Mouse (Mus musculus) heart, embryonic 16.5 days (tissue): ENCODE measurements at regions not wholly inside any gene's neighbourhood (a gene's known extent, or its start where the extent isn't known, plus 50 kb on each side); places are given as distances from the start of the nearest gene placed in this dataset.

Experiments
- ATAC-seq: fragments of 200-750 bp; cut with Nextera tagmentation; replicated peaks from 2 replicates; pipeline ENCODE4 v1.8.0; 2017; ENCODE audit warnings: moderate number of reproducible peaks; ENCODE audit not compliant: insufficient read depth, low FRiP score; ENCODE audit errors: extremely low read depth
- H3K27ac ChIP-seq: fragments of 300-500 bp; sonication (generic); 2 replicates; pipeline ENCODE4 v1.5.1; 2014; ENCODE audit warnings: mild to moderate bottlenecking, low read length, control low read depth, moderate library complexity
- H3K27me3 ChIP-seq: fragments of 300-500 bp; sonication (generic); 2 replicates; pipeline ENCODE4 v1.6.1; 2014; ENCODE audit warnings: low read length, mixed read lengths; ENCODE audit not compliant: control insufficient read depth, insufficient read depth
- H3K36me3 ChIP-seq: fragments of 300-500 bp; sonication (generic); 2 replicates; pipeline ENCODE4 v1.6.1; 2014; ENCODE audit not compliant: control insufficient read depth, insufficient read depth
- H3K4me1 ChIP-seq: fragments of 300-500 bp; sonication (generic); 2 replicates; pipeline ENCODE4 v1.6.1; 2014; ENCODE audit warnings: low read length, mixed read lengths; ENCODE audit not compliant: control insufficient read depth, insufficient read depth
- H3K4me2 ChIP-seq: fragments of 300-500 bp; sonication (generic); 2 replicates; pipeline ENCODE4 v1.6.1; 2014; ENCODE audit warnings: low read depth, mild to moderate bottlenecking, control low read depth, low read length
- H3K4me3 ChIP-seq: fragments of 300-500 bp; sonication (generic); 2 replicates; pipeline ENCODE4 v1.5.1; 2014; ENCODE audit warnings: mild to moderate bottlenecking, control low read depth, low read length
- H3K9ac ChIP-seq: fragments of 300-500 bp; sonication (generic); 2 replicates; pipeline ENCODE4 v1.6.1; 2014; ENCODE audit warnings: low read length, control low read depth
- H3K9me3 ChIP-seq: fragments of 300-500 bp; sonication (generic); replicated peaks from 2 replicates; pipeline ENCODE4 v1.6.1; 2016; ENCODE audit warnings: low read length; ENCODE audit not compliant: control insufficient read depth
- WGBS: fragments of 180-500 bp; shearing (Covaris S2); extraction: QIAGEN DNeasy Blood & Tissue Kit; methylation state at CpG from one replicate; pipeline ENCODE4 v1.1.7; 2014; 5-methylcytosine and 5-hydroxymethylcytosine counted together

DNA sequence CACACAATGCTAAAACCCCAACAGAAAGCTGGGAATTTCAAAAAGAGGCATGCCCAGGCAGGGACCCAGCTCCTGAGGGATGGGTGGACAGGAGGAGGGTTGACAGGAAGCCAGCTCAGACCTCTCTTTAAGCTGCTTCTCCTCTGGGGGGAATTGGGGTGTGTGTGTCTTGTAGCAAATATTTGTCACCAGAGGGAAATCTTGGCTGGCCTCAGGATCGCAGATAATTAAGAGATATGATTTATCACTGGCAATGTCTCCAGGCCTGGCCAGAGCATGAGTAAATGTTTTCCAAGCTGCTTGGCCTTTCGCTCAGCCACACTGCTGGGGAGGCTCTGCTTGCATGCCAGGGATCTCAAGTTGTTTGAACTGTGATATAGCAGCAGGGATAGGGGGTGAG is 189.6 kb upstream of the Klf4 start:
- ATAC-seq: no peak; the same call in 1 of the 2 replicates
- WGBS: 35% methylated on average over 2 of the region's 2 CpGs
- Histone ChIP-seq H3K27ac (no peak overlapping the region), H3K27me3 (no peaks in the 10 kb centered on the region), H3K4me1 (peaks cover 10% of the 10 kb centered on the region), H3K4me3 (no peak overlapping the region), H3K36me3 (no peaks in the 10 kb centered on the region), H3K4me2 (no peak overlapping the region), H3K9me3 (no peaks in the 10 kb centered on the region), H3K9ac (no peak overlapping the region)

DNA sequence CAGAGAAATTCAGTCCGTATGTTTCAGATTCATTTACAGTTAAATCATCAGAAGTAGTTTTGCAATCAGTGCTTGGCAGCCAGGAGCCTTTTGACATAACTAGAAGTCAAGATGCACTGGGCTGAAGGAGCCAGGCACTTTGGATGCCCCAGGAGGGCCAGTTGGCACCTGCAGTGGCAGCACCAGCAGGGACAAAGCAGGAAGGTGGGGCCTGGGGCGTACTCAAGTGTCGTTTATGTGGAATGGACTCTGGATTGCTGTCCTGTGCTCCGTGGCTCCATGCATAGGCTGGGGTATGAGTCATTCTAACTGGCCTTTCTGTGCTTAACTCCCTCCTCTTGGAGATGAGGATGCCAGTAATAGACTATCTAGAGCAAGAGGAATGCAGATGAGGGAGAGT is 186.2 kb upstream of the Klf4 start:
- H3K4me3 ChIP-seq: no peak overlapping the region
- no peak for ATAC-seq
- no peaks in the 10 kb centered on the region for H3K27me3 ChIP-seq
- H3K9ac ChIP-seq: no peak overlapping the region
- peaks cover 10% of the 10 kb centered on the region for H3K4me1 ChIP-seq
- H3K4me2 ChIP-seq: no peak overlapping the region
- H3K27ac ChIP-seq: no peak overlapping the region
- no peaks in the 10 kb centered on the region for H3K9me3 ChIP-seq
- no peaks in the 10 kb centered on the region for H3K36me3 ChIP-seq
- 53% methylated on average over 4 of the region's 4 CpGs for WGBS

DNA sequence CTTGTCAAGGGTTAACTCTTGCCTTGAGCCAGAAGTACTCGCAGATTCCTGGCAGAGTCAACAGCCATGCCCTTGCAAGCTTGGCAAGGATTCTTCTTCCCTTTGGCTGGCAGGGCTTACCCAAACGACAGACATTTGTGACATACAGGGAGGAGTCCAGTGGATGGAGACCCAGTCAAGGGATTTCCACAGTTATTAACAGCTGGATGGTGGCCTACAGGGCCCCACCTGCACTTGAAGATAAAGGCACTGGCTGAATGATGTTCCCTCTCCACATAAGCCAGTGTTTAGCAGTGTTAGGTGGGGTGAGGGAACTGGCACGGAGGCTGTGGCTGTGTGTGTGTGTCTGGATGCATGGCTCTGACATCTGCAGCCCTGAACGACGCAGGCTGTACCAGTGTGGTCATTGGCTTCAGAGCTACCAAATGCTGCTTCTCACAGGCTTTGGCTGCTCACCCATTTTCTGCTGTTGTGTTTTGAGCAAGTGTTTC is 183.9 kb upstream of the Klf4 start:
- H3K4me1 ChIP-seq: peaks cover 7% of the 10 kb centered on the region
- no peak overlapping the region for H3K9ac ChIP-seq
- no peak overlapping the region for H3K4me2 ChIP-seq
- H3K36me3 ChIP-seq: no peaks in the 10 kb centered on the region
- H3K9me3 ChIP-seq: no peaks in the 10 kb centered on the region
- H3K27ac ChIP-seq: no peak overlapping the region
- 40% methylated on average over 5 of the region's 5 CpGs for WGBS
- no peak overlapping the region for H3K4me3 ChIP-seq
- no peak for ATAC-seq
- no peaks in the 10 kb centered on the region for H3K27me3 ChIP-seq

DNA sequence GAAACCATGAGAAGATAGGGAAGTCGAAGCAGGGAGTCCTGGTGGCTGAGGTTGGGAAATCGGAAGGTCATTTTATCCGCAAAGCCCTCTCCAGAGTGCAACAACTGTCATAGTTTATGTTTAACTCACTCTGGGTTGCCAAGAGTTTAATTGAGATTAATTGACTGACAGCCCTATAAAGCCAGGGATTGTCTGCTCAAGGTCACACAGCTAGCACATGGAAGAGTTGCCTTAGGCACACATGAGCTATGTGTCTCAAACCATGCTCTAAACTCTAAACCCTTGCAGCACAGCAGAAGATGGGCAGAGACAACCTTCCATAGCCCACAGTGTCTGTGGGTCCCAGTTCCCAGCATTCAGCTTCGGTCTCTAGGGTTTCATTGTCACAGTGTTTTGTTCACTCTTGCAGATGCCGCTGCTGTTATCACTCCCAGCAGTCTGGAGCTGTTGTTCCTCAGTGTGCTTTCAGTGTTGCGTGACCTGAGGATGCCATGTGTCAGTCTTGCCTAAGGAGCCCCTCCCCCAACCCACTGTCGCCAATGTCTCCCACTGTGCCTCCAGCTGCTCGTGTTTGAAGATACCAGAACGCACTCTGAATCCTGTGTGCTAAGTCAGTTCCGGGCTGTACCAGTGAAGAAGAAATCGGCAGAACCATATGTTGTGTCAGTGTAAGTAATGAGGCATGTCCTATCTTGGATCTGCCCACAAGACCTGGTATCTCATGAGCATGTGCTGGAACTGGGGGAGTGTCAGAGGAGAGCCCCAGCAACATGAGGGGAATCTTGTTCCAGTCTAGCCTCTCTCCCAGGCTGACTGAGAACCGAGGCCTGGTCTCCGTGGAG is 179.5 kb upstream of the Klf4 start:
- no peak overlapping the region for H3K4me2 ChIP-seq
- H3K4me3 ChIP-seq: no peak overlapping the region
- no peaks in the 10 kb centered on the region for H3K9me3 ChIP-seq
- H3K27ac ChIP-seq: no peak overlapping the region
- peaks cover 7% of the 10 kb centered on the region for H3K4me1 ChIP-seq
- H3K36me3 ChIP-seq: no peaks in the 10 kb centered on the region
- H3K27me3 ChIP-seq: no peaks in the 10 kb centered on the region; the same call in 1 of the 2 replicates
- H3K9ac ChIP-seq: no peak overlapping the region
- WGBS: 42% methylated on average over 13 of the region's 13 CpGs
- no peak for ATAC-seq

DNA sequence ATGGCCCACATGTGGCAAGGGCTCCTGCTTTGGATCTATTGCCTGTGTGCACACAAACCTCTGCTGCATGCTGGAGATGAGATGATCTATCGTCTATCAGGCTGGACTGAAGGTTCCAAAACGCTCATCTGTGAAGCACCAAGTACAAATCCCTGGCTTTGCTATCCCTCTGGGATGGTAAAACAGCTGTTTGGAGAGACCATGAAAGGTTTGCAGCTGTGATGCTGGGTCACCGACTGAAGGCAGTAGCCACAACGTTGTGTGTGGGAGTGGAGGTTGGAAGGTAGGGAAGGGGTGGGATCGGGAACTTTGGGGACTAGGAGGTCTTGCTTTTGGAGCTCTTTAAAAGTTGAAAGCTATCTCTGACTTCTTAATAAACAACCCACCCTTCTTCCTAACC is 178.2 kb upstream of the Klf4 start:
- H3K36me3 ChIP-seq: no peaks in the 10 kb centered on the region
- H3K9me3 ChIP-seq: no peaks in the 10 kb centered on the region
- peaks cover 7% of the 10 kb centered on the region for H3K4me1 ChIP-seq
- 85% methylated on average over 5 of the region's 5 CpGs for WGBS
- H3K27me3 ChIP-seq: no peaks in the 10 kb centered on the region; the same call in 1 of the 2 replicates
- no peak overlapping the region for H3K27ac ChIP-seq
- H3K4me2 ChIP-seq: no peak overlapping the region
- no peak for ATAC-seq
- H3K9ac ChIP-seq: no peak overlapping the region
- H3K4me3 ChIP-seq: no peak overlapping the region

DNA sequence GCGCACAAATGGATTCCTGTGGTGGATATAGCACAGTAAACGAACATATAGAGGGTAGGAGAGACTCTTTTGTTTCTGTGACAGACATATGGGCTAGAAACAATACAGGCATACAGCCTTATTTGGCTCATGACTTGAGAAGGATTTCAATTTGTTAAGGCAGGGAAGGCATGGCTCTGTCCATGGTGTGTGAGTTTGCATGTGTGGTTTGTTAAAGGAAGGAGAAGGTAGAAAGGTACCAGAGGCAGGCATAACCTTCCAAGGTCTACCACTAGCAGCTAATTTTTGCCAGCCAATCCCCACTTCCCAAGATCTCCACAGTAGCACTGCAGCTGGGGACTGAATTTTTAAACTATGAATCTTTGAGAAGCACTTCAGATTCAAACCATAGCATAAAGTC is 176.5 kb upstream of the Klf4 start:
- Histone ChIP-seq H3K9me3 (no peaks in the 10 kb centered on the region), H3K4me1 (peaks cover 7% of the 10 kb centered on the region)
- no peak for ATAC-seq

DNA sequence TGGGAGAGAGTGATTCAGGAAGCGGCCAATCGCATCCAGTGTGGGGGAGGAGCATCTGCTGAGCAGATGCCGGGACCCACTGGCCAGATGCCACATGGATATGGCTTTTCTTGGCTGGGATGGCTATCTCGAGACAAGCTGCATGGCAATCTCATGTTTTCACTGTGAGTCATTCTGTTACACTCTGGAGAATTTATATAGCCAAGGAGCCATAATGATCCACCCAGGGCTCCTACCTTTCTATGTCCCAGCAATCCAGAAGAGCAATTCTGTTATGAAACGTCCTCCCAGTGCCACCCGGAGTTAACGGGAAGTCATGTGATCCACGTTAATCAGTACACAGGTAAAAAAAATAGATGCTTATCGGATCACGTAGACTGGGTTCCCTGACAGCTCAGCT is 175.7 kb upstream of the Klf4 start:
- 72% methylated on average over 10 of the region's 10 CpGs for WGBS
- ATAC-seq: no peak

More for the DNA sequence above, 176.5 kb upstream of the Klf4 start:
- Histone ChIP-seq H3K36me3 (no peaks in the 10 kb centered on the region), H3K4me2 (no peak overlapping the region), H3K27me3 (no peaks in the 10 kb centered on the region; the same call in 1 of the 2 replicates), H3K27ac (no peak overlapping the region), H3K4me3 (no peak overlapping the region), H3K9ac (no peak overlapping the region)
- 85% methylated on average over 2 of the region's 2 CpGs for WGBS

DNA sequence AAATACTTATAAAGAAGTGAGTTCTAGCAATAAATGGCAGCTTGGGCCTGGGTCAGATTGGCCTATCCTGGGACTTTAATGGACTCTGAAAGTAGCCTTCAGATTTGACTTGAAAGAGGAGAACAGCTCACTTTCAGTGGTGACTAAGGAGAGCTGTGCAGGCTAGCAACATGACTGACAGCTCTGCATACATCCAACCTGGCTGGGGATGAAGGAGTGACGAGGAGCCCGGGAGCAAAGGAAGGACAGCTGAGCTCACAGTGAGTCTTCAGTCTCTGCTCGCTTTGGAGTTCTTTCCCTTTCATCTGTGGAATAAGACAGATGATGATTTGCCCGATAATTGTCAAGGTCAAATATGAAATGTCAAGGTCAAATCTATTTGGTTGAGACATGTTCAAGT is 172.7 kb upstream of the Klf4 start:
- 84% methylated on average over 4 of the region's 4 CpGs for WGBS

More for the DNA sequence above, 175.7 kb upstream of the Klf4 start:
- Histone ChIP-seq H3K27me3 (no peaks in the 10 kb centered on the region; the same call in 1 of the 2 replicates), H3K9ac (no peak overlapping the region), H3K4me2 (no peak overlapping the region), H3K9me3 (no peaks in the 10 kb centered on the region), H3K4me1 (peaks cover 7% of the 10 kb centered on the region), H3K27ac (no peak overlapping the region), H3K4me3 (no peak overlapping the region), H3K36me3 (no peaks in the 10 kb centered on the region)

DNA sequence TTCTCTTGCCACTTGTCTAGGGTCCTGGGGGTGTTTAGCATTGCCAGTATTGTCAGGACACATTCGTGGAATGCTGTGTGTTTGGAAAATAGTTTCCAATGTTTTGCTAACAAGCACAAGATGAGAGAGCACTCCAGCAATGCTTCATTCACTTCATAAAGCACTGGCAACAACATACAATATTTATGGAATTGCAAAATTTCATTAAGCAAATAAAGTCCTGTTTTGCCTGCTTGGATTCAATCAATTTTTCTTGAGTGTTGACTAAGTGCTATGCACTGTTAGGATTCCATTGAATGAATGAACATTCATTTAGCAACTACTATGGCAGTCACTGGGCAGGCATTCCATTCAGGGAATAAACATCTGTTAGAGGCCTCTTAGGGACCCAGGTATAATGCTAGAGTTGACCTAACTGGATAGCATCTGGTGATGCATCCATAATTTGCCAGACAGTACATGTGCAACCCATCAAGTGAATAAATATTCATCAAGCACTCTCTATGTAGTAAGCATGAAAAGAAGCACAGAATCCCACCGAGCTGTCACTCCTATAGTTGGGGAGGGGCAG is 171.2 kb upstream of the Klf4 start:
- Histone ChIP-seq H3K27ac (no peak overlapping the region), H3K9me3 (no peaks in the 10 kb centered on the region), H3K4me1 (0 out of 2 replicates have a peak, but pooled peaks cover 3% of the 10 kb centered on the region), H3K4me3 (no peak overlapping the region), H3K36me3 (no peaks in the 10 kb centered on the region), H3K4me2 (no peak overlapping the region), H3K9ac (no peak overlapping the region), H3K27me3 (no peaks in the 10 kb centered on the region)
- WGBS: 68% methylated on average over 2 of the region's 2 CpGs
- no peak for ATAC-seq

More for the DNA sequence above, 172.7 kb upstream of the Klf4 start:
- 0 out of 2 replicates have a peak, but pooled peaks cover 1% of the 10 kb centered on the region for H3K4me1 ChIP-seq
- ATAC-seq: no peak
- H3K36me3 ChIP-seq: no peaks in the 10 kb centered on the region
- H3K9ac ChIP-seq: no peak overlapping the region
- H3K9me3 ChIP-seq: no peaks in the 10 kb centered on the region
- no peak overlapping the region for H3K27ac ChIP-seq
- no peak overlapping the region for H3K4me2 ChIP-seq
- no peaks in the 10 kb centered on the region for H3K27me3 ChIP-seq
- no peak overlapping the region for H3K4me3 ChIP-seq
